Mouse (Mus musculus): ENCODE data around the gene Cenpv.

Cenpv gene

GRCm38 (mm10) chr11:62554163-62554855 is 15.2 kb upstream of the Cenpv start:
- intact Hi-C loops (cut with DNase I): loop anchor here (5.0 kb wide), 1 partner anchor 48 kb away; no protein-coding TSS in a partner anchor

- intact Hi-C loops (cut with DNase I): loop anchor here (5.0 kb wide), 1 partner anchor 49 kb away; no protein-coding TSS in a partner anchor
These were observed 14.6 kb upstream of the Cenpv start for GRCm38 (mm10) chr11:62553633-62554032.

- intact Hi-C loops (cut with DNase I): loop anchor here (5.0 kb wide), 1 partner anchor 49 kb away; no protein-coding TSS in a partner anchor
These were observed 14.1 kb upstream of the Cenpv start for GRCm38 (mm10) chr11:62553186-62553585.

GRCm38 (mm10) chr11:62551226-62552119 is 12.4 kb upstream of the Cenpv start:
- intact Hi-C loops (cut with DNase I): loop anchor here (5.0 kb wide), 1 partner anchor 51 kb away; no protein-coding TSS in a partner anchor

- intact Hi-C loops (cut with DNase I): loop anchor here (5.0 kb wide), 1 partner anchor 52 kb away; no protein-coding TSS in a partner anchor
These were observed 11.7 kb upstream of the Cenpv start, which contains the start of gene Ubb for GRCm38 (mm10) chr11:62550727-62551225. TSS of gene Ubb (plus strand) at chr11:62551171.

- intact Hi-C loops (cut with DNase I): loop anchor here (5.0 kb wide), 1 partner anchor 52 kb away; no protein-coding TSS in a partner anchor
These were observed 11.2 kb upstream of the Cenpv start for GRCm38 (mm10) chr11:62550227-62550685.

- intact Hi-C loops (cut with DNase I): loop anchor here (5.0 kb wide), 1 partner anchor 53 kb away; no protein-coding TSS in a partner anchor
These were observed 10.7 kb upstream of the Cenpv start for GRCm38 (mm10) chr11:62549782-62550181.

- intact Hi-C loops (cut with DNase I): no loop called here
These were observed 4.9 kb upstream of the Cenpv start for GRCm38 (mm10) chr11:62543991-62544390.

- intact Hi-C loops (cut with DNase I): no loop called here
These were observed 2.5 kb upstream of the Cenpv start for GRCm38 (mm10) chr11:62541581-62541980.

- intact Hi-C loops (cut with DNase I): no loop called here
These were observed 1.9 kb upstream of the Cenpv start for GRCm38 (mm10) chr11:62540969-62541368.

GRCm38 (mm10) chr11:62540167-62540566 is 1.1 kb upstream of the Cenpv start:
- intact Hi-C loops (cut with DNase I): no loop called here

GRCm38 (mm10) chr11:62538321-62539088 is 556 bp downstream of the Cenpv start:
- intact Hi-C loops (cut with DNase I): no loop called here

GRCm38 (mm10) chr11:62537590-62537989 is 1.5 kb downstream of the Cenpv start:
- intact Hi-C loops (cut with DNase I): no loop called here

GRCm38 (mm10) chr11:62537089-62537488 is 2.0 kb downstream of the Cenpv start:
- intact Hi-C loops (cut with DNase I): no loop called here

GRCm38 (mm10) chr11:62522283-62522682 is 16.8 kb downstream of the Cenpv start:
- intact Hi-C loops (cut with DNase I): no loop called here

- intact Hi-C loops (cut with DNase I): no loop called here
These were observed 20.1 kb downstream of the Cenpv start for GRCm38 (mm10) chr11:62518991-62519390.

GRCm38 (mm10) chr11:62513311-62513710 is 25.8 kb downstream of the Cenpv start:
- intact Hi-C loops (cut with DNase I): no loop called here

GRCm38 (mm10) chr11:62512529-62513080 is 26.5 kb downstream of the Cenpv start:
- intact Hi-C loops (cut with DNase I): no loop called here

- intact Hi-C loops (cut with DNase I): no loop called here
These were observed 27.4 kb downstream of the Cenpv start for GRCm38 (mm10) chr11:62511444-62512202.

- intact Hi-C loops (cut with DNase I): no loop called here
These were observed 28.1 kb downstream of the Cenpv start for GRCm38 (mm10) chr11:62510956-62511355.
